Mouse (Mus musculus): ENCODE measurements at regions not wholly inside any gene's neighbourhood (a gene's known extent, or its start where the extent isn't known, plus 50 kb on each side); places are given as distances from the start of the nearest gene placed in this dataset.

DNA sequence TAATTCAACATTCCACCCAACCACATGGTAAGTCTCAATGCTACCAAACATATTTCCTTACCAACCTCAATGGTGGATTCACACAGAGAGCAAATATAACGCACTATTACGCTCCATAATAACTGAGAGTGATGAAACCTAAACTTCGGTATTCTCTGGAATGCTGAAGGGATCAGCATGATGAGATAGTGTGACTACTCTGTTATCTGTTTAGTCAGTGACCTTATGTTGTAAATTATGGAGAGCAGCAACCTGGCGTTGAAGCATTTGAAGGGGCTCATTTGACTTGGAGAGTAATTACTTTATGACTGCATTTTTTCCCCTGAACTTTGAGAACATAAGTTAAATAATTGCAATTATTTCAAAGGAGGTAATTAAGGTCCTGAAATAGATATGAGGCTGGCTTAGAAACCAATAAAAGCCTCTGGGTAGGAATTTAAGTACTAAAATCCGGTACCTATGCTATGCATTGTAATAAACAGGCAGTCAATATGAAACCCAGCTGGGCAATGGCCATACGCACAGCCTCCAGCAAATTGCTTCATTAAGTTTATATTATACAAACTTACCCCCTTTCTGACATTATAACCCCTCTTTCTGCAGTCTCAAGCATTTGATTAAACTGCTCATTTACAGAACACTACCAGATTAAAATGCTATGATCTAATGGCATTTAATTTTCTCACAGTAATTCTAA lies 1378.9 kb upstream of the Jmjd1c start:
- DNase-seq (ENCODE audit: low spot score) = no peak

DNA sequence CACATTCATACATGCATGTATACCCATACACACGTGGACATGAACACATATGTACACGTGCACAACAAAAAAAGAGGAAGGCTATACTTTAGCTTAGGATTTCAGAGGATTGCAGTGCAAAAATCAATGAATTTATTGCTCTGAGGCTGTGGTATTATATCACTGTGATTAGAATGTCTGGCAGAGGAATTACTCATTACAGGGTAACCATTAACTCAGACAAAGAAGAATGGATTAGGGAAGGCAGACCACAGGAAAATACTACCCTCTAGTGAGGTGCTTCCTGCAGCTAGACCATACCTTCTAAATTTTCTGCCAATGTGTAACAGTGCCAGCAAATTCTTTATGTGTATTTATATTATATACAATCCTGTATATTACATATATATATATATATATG lies 1373.4 kb upstream of the Jmjd1c start:
- DNase-seq (ENCODE audit: low spot score) = no peak

DNA sequence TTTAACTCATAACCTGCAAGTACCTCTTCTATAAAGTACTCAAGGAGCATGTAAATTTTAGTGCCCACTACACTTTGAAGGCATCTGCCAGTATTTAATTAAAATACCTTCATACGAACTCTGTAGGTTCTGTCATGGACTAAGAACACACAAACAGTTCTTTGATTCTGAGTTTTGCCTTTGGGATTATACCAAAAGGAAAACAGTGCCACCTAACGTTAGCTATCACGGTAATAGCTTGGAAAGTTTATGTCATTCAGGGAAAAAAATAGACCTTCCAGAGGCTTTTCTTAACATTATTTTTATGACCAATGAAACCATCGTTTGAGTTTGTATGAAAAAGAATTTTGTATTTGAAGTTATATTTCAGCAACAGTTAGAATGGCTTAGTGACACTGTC lies 1326.5 kb upstream of the Jmjd1c start:
- peak; percentile 10 for DNase-seq (ENCODE audit: low spot score)

DNA sequence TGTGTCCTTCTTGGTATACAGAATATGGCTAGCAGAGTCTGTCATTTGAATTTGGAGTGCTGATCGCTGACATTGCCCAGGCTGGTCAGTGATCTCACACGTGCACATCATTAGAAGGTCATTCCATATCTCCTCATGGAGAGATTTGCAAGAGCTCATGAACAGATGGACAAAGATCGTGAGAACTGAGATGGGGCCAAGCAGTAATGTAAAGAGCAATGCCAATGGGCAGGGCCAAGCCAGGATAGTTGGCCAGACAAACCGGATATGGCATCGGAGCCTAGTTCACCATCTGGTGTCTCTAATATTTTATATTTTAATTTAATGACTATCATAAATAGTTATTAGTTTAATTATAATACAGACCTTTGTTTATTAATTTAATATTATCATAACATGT lies 1324.0 kb upstream of the Jmjd1c start:
- no peak for DNase-seq (ENCODE audit: low spot score)

DNA sequence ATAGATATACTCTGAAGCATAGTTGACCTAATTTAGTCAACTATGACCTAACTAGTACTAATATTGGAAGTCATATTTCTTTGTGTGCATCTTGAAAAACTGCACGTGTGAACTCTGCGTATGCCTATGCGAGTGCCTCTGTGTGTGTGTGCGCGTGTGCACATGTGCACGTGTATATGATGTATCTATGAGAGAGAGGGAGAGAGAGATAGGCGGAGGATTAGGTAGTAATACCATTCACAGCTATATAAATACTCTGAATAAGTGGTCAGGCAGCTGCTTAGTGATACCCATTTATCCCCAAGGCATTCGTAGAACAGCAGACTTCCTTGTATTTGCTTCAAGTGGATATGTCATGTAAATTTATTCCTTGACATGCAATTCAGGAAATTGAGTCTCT lies 1310.9 kb upstream of the Jmjd1c start:
- DNase-seq (ENCODE audit: low spot score) = no peak
